Mouse (Mus musculus): ENCODE measurements at regions not wholly inside any gene's neighbourhood (a gene's known extent, or its start where the extent isn't known, plus 50 kb on each side); places are given as distances from the start of the nearest gene placed in this dataset.

- TF ChIP-seq POLR2A (IDR thresholded peaks at IDR 0.05; ENCODE audit: borderline replicate concordance, low read depth, low read length) (no peak), CTCF (IDR thresholded peaks at IDR 0.05; ENCODE audit: low read depth, low read length) (no peak)
Observed at GRCm38 (mm10) chr13:110560566-110560965, 165.7 kb downstream of the Plk2 start.
